In the genomic region with DNA sequence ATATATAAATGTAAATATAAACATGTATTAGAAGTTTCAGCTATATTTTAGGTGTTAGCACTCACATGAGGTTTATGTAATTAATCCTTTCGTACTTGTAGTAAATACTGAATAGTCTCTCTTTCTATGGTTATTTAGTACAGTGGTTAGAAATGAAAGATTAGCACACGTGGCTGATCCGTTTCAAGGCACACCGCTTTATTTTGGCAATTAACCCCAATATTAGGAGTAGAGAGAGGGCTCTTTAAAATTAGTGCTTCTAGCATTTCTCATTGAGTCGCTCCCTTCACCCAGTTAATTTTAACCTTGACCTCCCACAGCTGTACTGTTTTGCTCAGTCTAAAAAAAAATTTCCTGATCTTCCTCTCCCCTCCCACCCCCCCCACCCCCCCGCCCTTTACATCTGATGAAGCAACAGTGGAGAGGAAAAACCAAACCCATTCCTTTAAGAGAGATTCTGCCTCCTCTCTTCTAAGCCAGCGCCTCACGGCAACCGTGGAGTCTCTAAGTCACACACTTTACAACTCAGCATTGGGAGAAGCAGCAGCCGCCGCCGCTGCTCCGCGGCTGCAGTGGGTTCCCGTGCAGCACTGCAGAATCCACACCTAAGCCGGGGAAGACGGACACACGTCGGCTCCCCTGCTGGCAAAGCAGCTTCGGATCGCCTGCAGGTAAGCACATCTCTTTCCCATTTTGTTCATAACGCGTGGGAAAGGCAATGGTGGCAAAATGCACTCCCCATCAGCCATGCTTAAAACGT, we compare ENCODE assay signal across 7 mouse cellular contexts. TPM values are rescaled to one million over a fixed set of nuclear protein-coding genes. Genes with fewer than 3 reads are reported as not detected.
DNase-seq lines count a peak whose midpoint lies in the region; ATAC-seq lines count a peak whose summit lies in the region.

A gene (plus strand): TSS at position 400 of the 760 bp plus-strand sequence.

- intact Hi-C loops in left cerebral cortex, postnatal 10 days (cut with DNase I) = loop anchor here (2.0 to 5.0 kb wide), 2 partner anchors 103 to 131 kb away; no protein-coding TSS in a partner anchor

- peak within 1 kb of the TSS; percentile 62 for H3K9ac ChIP-seq in intestine, embryonic 15.5 days

- H3K4me2 ChIP-seq in intestine, embryonic 15.5 days (replicated peaks) = peak within 1 kb of the TSS; percentile 86

- DNase-seq in adrenal gland, adult 8-10 months = peak; percentile 35
- peak; percentile 59 for DNase-seq in embryonic facial prominence, embryonic 10.5 days (ENCODE audit: low spot score)
- peak; percentile 27 to 46 for DNase-seq in gastrocnemius, postnatal 4 days (ENCODE audit: low spot score in 2 of 2)
- DNase-seq in left cerebral cortex, postnatal 10 days (ENCODE audit: extremely low spot score in 1 of 2, low spot score in 2 of 2) = peak; percentile 72 to 73
- peak; percentile 63 for DNase-seq in right cerebral cortex, postnatal 14 days

- H3K36me3 ChIP-seq in embryonic facial prominence, embryonic 10.5 days (replicated peaks) = no peaks in the 10 kb centered on the region
- no peaks in the 10 kb centered on the region for H3K36me3 ChIP-seq in intestine, embryonic 15.5 days

- 6% methylated on average over 24 of the region's 24 CpGs for WGBS in embryonic facial prominence, embryonic 10.5 days
- WGBS in intestine, embryonic 15.5 days = 5% methylated on average over 24 of the region's 24 CpGs

- peaks cover 15% of the 10 kb centered on the region for H3K27me3 ChIP-seq in embryonic facial prominence, embryonic 10.5 days (replicated peaks; ENCODE audit: low read depth, poor library complexity, severe bottlenecking)
- no peaks in the 10 kb centered on the region for H3K27me3 ChIP-seq in intestine, embryonic 15.5 days (replicated peaks)

- H3K4me1 ChIP-seq in embryonic facial prominence, embryonic 10.5 days = peaks cover 69% of the 10 kb centered on the region
- H3K4me1 ChIP-seq in intestine, embryonic 15.5 days (replicated peaks) = peaks cover 5% of the 10 kb centered on the region; the same call in 1 of the 2 replicates

- H3K27ac ChIP-seq in embryonic facial prominence, embryonic 10.5 days (replicated peaks) = peak within 1 kb of the TSS; percentile 94
- peak within 1 kb of the TSS; percentile 89 for H3K27ac ChIP-seq in intestine, embryonic 15.5 days

- no peak for ATAC-seq in intestine, embryonic 15.5 days
- ATAC-seq in megakaryocyte, adult 5-6 weeks (ENCODE audit: poor library complexity, severe bottlenecking) = peak; percentile 10

- no peaks in the 10 kb centered on the region for H3K9me3 ChIP-seq in embryonic facial prominence, embryonic 10.5 days
- no peaks in the 10 kb centered on the region for H3K9me3 ChIP-seq in intestine, embryonic 15.5 days

- H3K4me3 ChIP-seq in embryonic facial prominence, embryonic 10.5 days = peak within 1 kb of the TSS; percentile 95
- peak within 1 kb of the TSS; percentile 88 for H3K4me3 ChIP-seq in intestine, embryonic 15.5 days (replicated peaks)

RNA-seq across cellular contexts. Expression of the gene that starts here (rescaled TPM):
- 10 to 100 TPM; 36.0 to 42.1 (median 40.7) TPM for total RNA-seq in adrenal gland, adult 8-10 months (2022)
- polyA plus RNA-seq in embryonic facial prominence, embryonic 10.5 days (2016; fragmentation: Nextera tagmentation; extraction: Ambion mirVana) = 61.7 and 67.2 TPM in 2 replicates
- 10 to 100 TPM; 76.6 to 85.1 TPM for total RNA-seq in gastrocnemius, postnatal 4 days (2021)
- polyA plus RNA-seq in intestine, embryonic 15.5 days (2015; fragmentation: Nextera tagmentation; extraction: Ambion mirVana) = 119 and 133 TPM in 2 replicates
- 100 to 1,000 TPM; 113 to 114 TPM for total RNA-seq in left cerebral cortex, postnatal 10 days (2021)
- total RNA-seq in megakaryocyte, adult 5-6 weeks (2015) = 235 and 240 TPM in 2 replicates
- 317 and 336 TPM in 2 replicates for total RNA-seq in megakaryocyte, adult 5-6 weeks (2017)
